Mouse (Mus musculus): Measurements from ENCODE around the gene Slc30a7.

The Slc30a7 gene

DNA sequence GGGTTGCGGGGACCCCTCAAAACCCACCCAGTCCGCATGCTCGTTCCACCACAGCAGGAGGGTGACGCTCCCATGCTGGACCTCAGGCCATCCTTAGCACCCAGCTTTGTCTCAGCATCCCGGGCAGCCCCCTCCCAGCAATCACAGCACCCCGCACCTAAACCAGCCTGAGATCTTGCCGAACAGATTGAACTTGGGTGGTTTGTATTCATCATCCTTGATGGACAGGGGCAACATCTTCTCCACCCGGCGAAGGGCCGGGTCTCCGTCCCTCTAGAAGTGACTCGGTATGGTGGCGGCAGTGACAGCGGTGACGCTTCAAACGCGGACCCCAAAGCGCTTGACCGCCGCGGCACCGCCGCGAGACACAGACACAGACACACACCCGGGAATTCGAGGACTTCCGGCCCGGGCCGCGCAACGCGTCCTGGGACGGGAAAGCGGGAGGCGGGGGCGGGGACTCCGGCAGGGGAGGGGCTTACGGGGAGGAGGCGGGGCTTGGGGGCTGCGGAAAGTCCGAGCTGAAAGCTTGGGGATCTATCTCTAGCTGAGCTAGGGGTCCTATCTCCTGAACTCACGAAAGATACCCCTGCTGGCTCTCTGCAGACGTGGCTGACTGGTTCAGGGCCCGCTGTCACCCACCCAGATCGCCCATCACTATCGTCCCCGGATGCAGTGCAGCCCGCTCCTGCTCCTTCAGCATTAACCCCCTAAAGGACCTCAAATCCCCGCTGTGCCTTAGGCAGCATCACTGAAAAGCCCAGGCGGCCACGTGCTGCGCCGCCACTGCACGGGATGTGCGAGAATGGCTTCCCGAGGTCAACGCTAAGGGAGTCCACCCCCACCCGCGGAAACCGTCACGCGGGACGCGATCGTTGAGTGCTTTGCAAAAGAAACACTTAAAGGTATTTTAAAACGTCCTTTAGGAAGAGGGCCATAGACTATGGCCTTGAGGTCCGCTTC lies at the start of gene Slc30a7, which contains the start of gene Extl2:
Gene Slc30a7 (minus strand): TSS at position 429 of the 963 bp plus-strand sequence.
Gene Extl2 (plus strand): TSS at position 485 of the 963 bp plus-strand sequence.
- DNase-seq (ENCODE audit: low spot score): no peak

DNA sequence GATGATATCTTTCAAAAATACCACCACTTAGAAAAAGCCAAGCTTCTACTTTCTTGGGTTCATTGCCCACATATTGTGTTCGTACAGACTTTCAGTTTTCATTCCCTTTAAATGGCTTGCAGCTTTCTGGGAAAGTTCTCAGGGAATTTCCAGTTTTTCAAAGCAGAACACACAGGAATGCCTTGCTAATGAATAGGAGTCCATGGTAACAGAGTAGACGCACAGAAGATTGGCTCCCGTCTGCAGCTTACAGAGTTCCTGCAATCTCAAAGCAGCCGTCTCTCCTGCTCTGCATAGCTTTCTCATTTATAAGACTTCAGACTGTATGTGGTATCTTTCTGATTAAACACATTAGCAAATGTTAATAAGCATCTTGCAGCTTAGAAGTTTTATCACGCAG lies 39.8 kb upstream of the Slc30a7 start:
- DNase-seq (ENCODE audit: low spot score): no peak

DNA sequence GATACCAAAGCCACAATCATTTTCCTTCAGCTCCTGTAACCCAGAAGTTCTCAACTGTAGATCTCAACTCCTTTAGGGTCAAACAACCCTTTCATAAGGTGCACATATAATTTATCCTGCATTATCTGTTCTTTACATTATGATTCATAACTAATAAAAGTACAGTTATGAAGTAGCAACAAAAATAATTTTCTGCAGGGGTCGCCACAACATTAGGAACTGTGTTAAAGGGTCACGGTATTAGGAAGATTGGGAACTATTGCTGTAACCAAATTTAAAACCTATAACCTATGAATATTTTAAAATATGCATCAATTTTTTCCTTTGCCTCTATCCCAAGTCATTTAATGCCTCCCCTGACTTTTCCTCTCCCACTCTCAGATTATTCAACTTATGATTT lies 38.8 kb upstream of the Slc30a7 start:
- DNase-seq (ENCODE audit: low spot score): no peak

GRCm38 (mm10) chr3:116040776-116041175 lies 33.6 kb upstream of the Slc30a7 start:
- no peak for DNase-seq (ENCODE audit: low spot score)

GRCm38 (mm10) chr3:116033871-116034222 lies 26.6 kb upstream of the Slc30a7 start:
- no peak for DNase-seq (ENCODE audit: low spot score)

DNA sequence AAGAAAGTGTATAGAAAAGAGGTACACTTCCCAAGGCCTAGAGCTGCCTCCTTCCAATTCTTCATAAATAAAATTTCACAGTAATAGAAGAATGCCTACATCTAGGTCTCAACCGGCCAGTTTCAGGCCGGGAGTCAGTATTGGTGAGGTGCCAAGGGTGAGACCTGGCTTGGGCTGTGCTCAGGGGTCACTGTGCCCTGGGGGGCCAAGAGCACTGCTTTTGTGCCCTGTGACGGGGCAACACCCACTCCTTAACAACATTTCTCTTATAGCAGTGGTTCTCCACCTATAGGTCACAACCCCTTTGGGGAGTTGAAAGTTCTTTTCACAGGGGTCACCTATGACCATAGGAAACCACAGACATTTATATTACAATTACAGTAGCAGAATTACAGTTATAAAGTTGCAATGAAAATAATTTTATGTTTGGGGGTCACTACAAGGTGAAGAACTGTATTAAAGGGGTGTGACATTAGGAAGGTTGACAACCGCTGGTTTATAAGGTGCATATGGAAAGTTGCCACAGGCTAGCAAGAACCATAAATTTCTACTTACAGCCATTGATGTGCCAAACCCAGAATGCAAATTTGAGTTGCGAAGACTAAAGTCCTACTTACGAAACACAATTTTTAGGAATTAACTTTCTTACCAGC lies 26.1 kb upstream of the Slc30a7 start:
- DNase-seq (ENCODE audit: low spot score): no peak

GRCm38 (mm10) chr3:116030152-116030788 lies 23.1 kb upstream of the Slc30a7 start:
- DNase-seq (ENCODE audit: low spot score): no peak

GRCm38 (mm10) chr3:116026996-116027395 lies 19.8 kb upstream of the Slc30a7 start:
- no peak for DNase-seq (ENCODE audit: low spot score)

DNA sequence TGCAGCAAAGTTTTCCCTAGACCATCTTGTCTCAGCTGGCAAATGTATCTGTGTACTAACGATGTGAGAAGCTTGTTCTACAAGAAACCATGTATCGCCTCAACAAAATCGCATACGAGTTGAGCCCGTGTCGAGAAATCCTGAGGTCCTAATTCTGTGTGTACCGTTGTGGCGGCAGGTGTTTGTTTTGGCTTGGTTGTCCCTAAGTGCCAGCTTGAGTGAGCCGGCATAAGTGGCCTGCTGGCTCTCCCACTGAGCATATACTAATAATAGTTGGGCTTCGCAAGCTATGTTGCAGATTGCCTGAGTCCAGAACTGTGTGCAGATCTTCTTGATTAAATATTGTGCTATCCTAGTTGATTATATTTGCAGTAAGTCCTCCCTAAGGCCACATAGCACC lies 18.5 kb upstream of the Slc30a7 start:
- DNase-seq (ENCODE audit: low spot score): no peak

DNA sequence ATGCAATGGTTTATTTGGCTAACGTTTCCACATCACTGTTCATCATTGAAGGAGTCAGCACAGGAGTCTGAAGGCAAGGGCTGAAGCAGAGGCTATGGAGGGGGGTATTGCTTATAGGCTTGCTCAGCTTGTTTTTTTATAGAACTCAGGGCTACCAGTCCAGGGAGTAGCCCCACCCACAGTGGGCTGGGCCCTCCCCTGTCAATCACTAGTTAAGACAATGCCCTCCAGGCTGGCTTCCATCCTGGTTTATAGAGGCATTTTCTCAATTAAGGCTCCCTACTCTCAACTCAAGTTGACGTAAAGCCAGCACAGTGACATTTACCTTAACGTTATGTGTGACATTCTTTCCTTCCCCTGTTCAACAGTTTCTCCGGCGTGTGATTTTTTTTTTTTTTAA lies 17.5 kb upstream of the Slc30a7 start:
- no peak for DNase-seq (ENCODE audit: low spot score)

DNA sequence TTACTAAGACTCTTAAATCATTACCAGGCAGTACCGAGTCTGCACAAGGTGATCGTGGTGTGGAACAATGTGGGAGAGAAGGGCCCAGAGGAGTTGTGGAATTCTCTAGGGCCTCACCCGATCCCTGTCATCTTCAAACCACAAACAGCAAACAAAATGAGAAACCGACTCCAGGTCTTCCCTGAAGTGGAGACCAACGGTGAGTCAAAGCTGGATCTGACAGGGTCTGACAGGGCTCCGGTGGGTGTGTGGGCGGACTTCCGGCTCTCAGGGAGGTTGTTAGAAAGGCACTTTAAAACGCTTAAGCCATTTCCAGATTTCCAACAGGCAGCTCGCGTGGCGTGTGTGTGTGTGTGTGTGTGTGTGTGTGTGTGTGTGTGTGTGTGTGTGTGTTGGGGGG lies 17.0 kb upstream of the Slc30a7 start:
- DNase-seq (ENCODE audit: low spot score): no peak

DNA sequence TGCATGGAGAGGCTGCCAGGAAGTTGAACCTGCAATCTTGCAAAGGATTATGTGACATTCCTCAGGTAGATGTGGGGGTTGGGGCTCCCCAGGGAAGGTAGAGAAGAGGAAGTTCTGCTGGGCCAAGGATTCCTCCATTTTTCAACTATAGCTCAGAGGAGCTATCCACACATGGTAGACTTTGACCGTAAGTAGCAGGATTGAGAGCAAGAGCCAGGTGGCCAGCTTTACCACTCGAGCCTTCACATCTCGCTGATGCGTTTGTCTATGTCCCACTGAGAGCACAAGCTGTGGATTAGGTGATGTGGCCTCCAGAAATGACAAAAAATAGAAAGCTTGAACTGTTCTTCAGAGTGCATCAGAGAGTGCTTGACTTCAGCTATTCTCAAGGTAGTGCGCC lies 11.9 kb upstream of the Slc30a7 start:
- DNase-seq (ENCODE audit: low spot score): no peak

GRCm38 (mm10) chr3:116018606-116019005 lies 11.4 kb upstream of the Slc30a7 start:
- no peak for DNase-seq (ENCODE audit: low spot score)

GRCm38 (mm10) chr3:116016116-116016515 lies 8.9 kb upstream of the Slc30a7 start:
- no peak for DNase-seq (ENCODE audit: low spot score)

DNA sequence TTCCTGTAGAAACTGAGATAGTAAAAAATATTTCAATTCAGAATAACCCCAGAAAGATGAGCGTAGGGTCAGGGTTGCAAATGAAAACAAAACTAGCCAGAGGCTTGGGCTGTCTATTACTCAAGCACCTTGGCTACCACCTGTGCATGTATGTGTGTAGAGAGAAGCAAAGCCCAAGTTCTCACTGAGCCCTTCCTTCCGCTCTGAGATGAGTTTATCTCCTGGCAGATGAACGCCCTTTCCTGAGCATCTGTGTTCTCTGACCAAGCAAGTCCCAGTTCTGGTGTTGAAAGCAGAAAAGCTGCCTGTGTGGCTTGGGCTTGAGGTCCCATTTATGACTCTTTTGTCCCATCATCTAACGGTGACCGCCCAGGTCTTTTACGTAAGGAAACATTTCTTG lies 7.7 kb upstream of the Slc30a7 start:
- DNase-seq (ENCODE audit: low spot score): no peak

DNA sequence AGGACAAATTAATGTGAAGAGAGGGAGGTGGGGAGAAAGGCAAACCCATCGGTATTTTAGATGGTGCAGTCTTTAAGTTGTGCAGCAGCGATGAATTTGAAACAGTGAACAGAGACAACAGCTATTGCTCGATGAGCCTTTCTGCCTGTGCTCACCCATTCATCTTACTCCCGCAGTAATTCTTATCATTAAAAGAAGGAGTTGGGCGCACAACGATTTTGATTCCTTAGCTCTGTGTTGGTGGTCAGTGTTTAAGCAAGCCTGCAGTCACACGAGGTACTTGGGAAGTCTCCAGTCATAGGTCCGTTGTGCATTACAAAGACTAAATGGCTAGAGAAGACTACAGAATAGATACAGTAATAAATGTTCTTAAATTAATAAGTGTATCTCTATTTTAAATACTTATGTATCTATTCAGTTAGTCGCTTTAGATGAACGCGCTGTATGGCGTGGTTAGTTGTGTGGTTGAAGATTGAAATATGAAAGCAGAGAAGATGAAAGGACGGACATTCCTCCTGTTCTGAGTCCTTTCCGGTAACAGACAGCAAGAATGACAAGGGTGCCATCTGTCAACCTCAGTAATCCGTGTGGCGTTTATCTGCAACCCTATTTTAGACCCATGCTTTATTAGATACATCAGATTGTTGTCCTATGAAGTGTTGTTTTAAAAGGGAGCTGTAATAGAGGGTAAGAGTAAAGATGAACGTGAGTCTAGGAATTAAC lies 2.6 kb upstream of the Slc30a7 start:
- no peak for DNase-seq (ENCODE audit: low spot score)

GRCm38 (mm10) chr3:116007941-116008440 lies 785 bp upstream of the Slc30a7 start:
- DNase-seq (ENCODE audit: low spot score): no peak

- no peak for DNase-seq (ENCODE audit: low spot score)
Observed at GRCm38 (mm10) chr3:116006284-116006977, 775 bp downstream of the Slc30a7 start.

- DNase-seq (ENCODE audit: low spot score): no peak
Observed at GRCm38 (mm10) chr3:115996929-115997328, 10.3 kb downstream of the Slc30a7 start.

DNA sequence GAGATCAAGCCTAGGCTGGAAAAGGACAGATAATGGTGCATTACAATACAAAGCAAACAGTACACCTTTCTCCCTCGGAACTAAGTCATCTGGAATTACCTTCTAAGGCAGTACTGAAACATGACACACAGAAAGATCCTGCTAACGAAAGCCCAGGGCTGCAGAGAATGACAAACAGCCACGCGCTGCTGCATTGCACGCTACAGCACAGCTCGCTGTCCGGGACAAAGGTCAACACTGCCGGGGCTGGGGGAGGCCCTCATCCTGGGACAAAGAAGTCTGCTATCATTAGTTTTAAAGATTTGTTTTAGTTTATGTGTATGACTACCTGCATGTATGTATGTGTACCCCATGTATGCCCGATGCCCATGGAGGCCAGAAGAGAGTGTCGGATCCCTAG lies 14.2 kb downstream of the Slc30a7 start:
- no peak for DNase-seq (ENCODE audit: low spot score)

DNA sequence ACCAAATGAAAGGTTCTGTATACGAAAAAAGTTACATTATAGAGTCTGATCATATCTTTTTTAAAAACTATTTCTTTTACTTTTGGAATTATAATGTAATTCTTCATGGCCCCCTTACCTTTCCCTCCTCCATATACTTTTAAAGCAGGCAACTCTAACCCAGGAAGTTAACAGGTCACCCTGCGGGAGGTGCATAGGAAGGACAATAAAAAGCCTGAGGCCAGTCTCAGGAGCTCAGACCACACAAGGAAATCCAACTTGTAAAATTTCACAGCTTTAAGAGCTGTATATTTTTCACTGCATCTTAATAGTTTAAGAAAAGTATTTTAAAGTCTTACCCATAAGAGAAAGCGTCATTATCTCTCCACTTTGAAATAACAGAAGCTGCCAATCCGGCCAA lies 14.6 kb downstream of the Slc30a7 start:
- DNase-seq (ENCODE audit: low spot score): no peak
